Mouse (Mus musculus): Measurements from ENCODE around the gene Trmt44. TPM values are rescaled to one million over a fixed set of nuclear protein-coding genes. Genes with fewer than 3 reads are reported as not detected.

Trmt44 gene
- total RNA-seq (2012; rRNA removed), result 7.9 and 10.3 TPM in 2 replicates
- total RNA-seq (2014; rRNA removed), result 6.5 and 7.3 TPM in 2 replicates
- polyA plus RNA-seq (2012; ENCODE audit: insufficient read length, low read depth), result 7.5 and 8.4 TPM in 2 replicates

- peaks cover 6 to 9% of the 10 kb centered on the region in 2 experiments; a peak in 3 of 4 replicates for H3K4me1 ChIP-seq (ENCODE audit: control insufficient read depth in 1 of 2, insufficient read depth in 2 of 2)
- H3K9me3 ChIP-seq (replicated peaks; ENCODE audit: low read length), result no peaks in the 10 kb centered on the region
- 0 out of 2 replicates have a peak, but pooled peaks cover 6% of the 10 kb centered on the region for H3K79me2 ChIP-seq (replicated peaks; ENCODE audit: control insufficient read depth, extremely low read depth, insufficient read depth, poor library complexity, severe bottlenecking)
- peak within 1 kb of the TSS; percentile 72 for H3K9ac ChIP-seq (ENCODE audit: insufficient read depth, low read depth)
- DNase-seq (ENCODE audit: extremely low read depth), result peak; percentile 81
- TF ChIP-seq NELFE (IDR thresholded peaks at IDR 0.05; ENCODE audit: low read depth, low read length) (peak; percentile 94), PAX5 (IDR thresholded peaks at IDR 0.05; ENCODE audit: low read length) (no peak), USF2 (conservative IDR thresholded peaks at IDR 0.05; ENCODE audit: low read depth, low read length) (no peak), GABPA (IDR thresholded peaks at IDR 0.05; ENCODE audit: insufficient replicate concordance, low read depth, low read length) (peak; percentile 31; the same call in 1 of the 2 replicates), EP300 (IDR thresholded peaks at IDR 0.05; ENCODE audit: low read length) (no peak), CHD2 (IDR thresholded peaks at IDR 0.05; ENCODE audit: low read length) (peak; percentile 75), JUND (conservative IDR thresholded peaks at IDR 0.05; ENCODE audit: low read depth, low read length) (peak; percentile 27; the same call in 1 of the 2 replicates), MEF2A (IDR thresholded peaks at IDR 0.05; ENCODE audit: borderline replicate concordance, low read depth, low read length) (peak; percentile 81), TBP (conservative IDR thresholded peaks at IDR 0.05; ENCODE audit: low read depth, low read length) (peak; percentile 83), BHLHE40 (IDR thresholded peaks at IDR 0.05; ENCODE audit: low read depth, low read length) (peak; percentile 57), USF1 (IDR thresholded peaks at IDR 0.05; ENCODE audit: low read depth, low read length) (no peak), SIN3A (IDR thresholded peaks at IDR 0.05; ENCODE audit: low read length) (peak; percentile 99), ZMIZ1 (IDR thresholded peaks at IDR 0.05; ENCODE audit: low read depth, low read length) (peak; percentile 83), MYC (IDR thresholded peaks at IDR 0.05; ENCODE audit: low read depth, low read length) (no peak), ELF1 (IDR thresholded peaks at IDR 0.05; ENCODE audit: low read depth, low read length) (peak; percentile 100), E2F4 (IDR thresholded peaks at IDR 0.05; ENCODE audit: insufficient replicate concordance, low read depth, low read length) (peak; percentile 22; the same call in 1 of the 2 replicates), KAT2A (IDR thresholded peaks at IDR 0.05; ENCODE audit: insufficient replicate concordance, low read length) (peak; percentile 94), TCF12 (IDR thresholded peaks at IDR 0.05; ENCODE audit: low read depth, low read length) (peak; percentile 88), MAX (IDR thresholded peaks at IDR 0.05; ENCODE audit: low read length) (peak; percentile 41; the same call in 1 of the 2 replicates), RAD21 (IDR thresholded peaks at IDR 0.05; ENCODE audit: low read depth, low read length) (no peak), NRF1 (IDR thresholded peaks at IDR 0.05; ENCODE audit: low read depth, low read length) (peak; percentile 47; the same call in 1 of the 2 replicates), ETS1 (conservative IDR thresholded peaks at IDR 0.05; ENCODE audit: low read depth, low read length) (peak; percentile 16; the same call in 1 of the 2 replicates), HCFC1 (IDR thresholded peaks at IDR 0.05; ENCODE audit: low read depth, low read length) (peak; percentile 95), ZNF384 (IDR thresholded peaks at IDR 0.05; ENCODE audit: low read depth, low read length) (no peak), POLR2AphosphoS2 (IDR thresholded peaks at IDR 0.05; ENCODE audit: low read depth, low read length) (peak; percentile 89), RCOR1 (conservative IDR thresholded peaks at IDR 0.05; ENCODE audit: low read depth, low read length) (0 out of 2 replicates have a peak, but pooled peaks have one; percentile 44), MXI1 (IDR thresholded peaks at IDR 0.05; ENCODE audit: low read depth, low read length) (peak; percentile 95), ZKSCAN1 (IDR thresholded peaks at IDR 0.05; ENCODE audit: borderline replicate concordance, low read depth, low read length) (no peak; the same call in 1 of the 2 replicates), POLR2A (IDR thresholded peaks at IDR 0.05; ENCODE audit: low read depth, low read length) (peak; percentile 96)
- H3K4me2 ChIP-seq (ENCODE audit: insufficient read depth, low read depth, poor library complexity, severe bottlenecking), result peak within 1 kb of the TSS; percentile 87
- H3K36me3 ChIP-seq (replicated peaks in 1 of 2; ENCODE audit: control insufficient read depth in 1 of 2, insufficient read depth in 1 of 2, low read length in 1 of 2), result peaks cover 25 to 39% of the 10 kb centered on the region in 2 experiments
- dilution Hi-C loops (cut with MboI; ENCODE audit: extremely low pct_ligation_motif_present, extremely low pct_unique_long_range_greater_than_20kb, low sequenced_read_pairs), result no loop called here
- in situ Hi-C loops (cut with MboI; ENCODE audit: low pct_ligation_motif_present, low pct_unique_long_range_greater_than_20kb, low sequenced_read_pairs), result no loop called here
- no peak within 1 kb of the TSS for H3K27ac ChIP-seq (ENCODE audit: insufficient read depth, low read depth)
- H3K27me3 ChIP-seq (replicated peaks), result peaks cover 6% of the 10 kb centered on the region
- H3K4me3 ChIP-seq (replicated peaks in 1 of 3; ENCODE audit: low read depth in 2 of 3, low read length in 2 of 3, poor library complexity in 1 of 3), result peak within 1 kb of the TSS; percentile 83 to 99 (median 95)
Observed at GRCm38 (mm10) chr5:35574653-35575599, at the start of gene Trmt44. Trmt44 (minus strand) TSS chr5:35575070.
